Mouse (Mus musculus) gastrocnemius, adult 8-10 months (tissue): ENCODE measurements around the gene Macrod1. TPM values are rescaled to one million over a fixed set of nuclear protein-coding genes. Genes with fewer than 3 reads are reported as not detected.
A peak's percentile ranks its signal among the peaks of the same experiment; 100 is the strongest.

Experiments used
- DNase-seq, 2 experiments: peaks; one replicate each; pipeline ENCODE4 v3.0.0; 2022; ENCODE audit warnings: low spot score in 2 of 2
- total RNA-seq, 4 experiments: library from RNA; stranded (reverse); gene quantifications; 2 replicates each; pipeline ENCODE4 v1.2.4; 2022

Gene Macrod1
- total RNA-seq, 4 experiments from 2014 or later: 279 to 336 (median 292) TPM

DNA sequence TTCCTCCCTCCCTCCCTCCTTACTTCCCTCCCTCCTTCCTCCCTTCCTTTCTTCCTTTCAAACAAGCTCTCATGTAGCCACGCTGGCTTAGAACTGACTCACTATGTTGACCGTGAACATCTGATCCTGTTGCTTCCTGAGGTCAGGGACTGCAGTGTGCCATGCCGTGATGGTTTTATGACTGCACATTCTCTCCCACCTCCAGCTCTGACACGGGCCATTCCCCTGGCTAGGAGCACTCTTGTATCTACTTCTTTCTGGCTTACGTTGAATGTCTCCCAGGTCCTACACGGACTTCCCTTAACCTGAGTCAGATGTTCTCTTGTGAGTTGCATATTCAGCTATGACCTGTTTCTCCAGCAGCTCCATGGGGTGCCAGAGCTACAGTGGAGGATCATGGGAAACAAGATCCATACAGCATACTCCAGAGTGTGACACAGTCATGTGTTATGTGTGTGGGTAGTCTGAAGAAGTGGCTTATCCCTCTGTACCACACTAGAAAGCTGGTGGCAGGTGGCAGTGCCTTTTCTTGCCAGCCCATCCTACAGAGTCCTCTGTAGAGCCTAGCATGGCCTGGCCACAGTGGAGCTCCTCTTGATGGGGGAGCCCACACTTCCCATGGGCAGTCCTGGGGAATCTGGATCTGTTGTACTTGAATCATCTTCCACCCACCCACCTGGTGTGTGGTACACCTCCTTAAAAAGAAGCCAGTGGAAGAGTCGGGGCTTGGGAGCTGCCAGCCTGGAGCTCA lies 25.1 kb downstream of the Macrod1 start:
- no peak for DNase-seq

DNA sequence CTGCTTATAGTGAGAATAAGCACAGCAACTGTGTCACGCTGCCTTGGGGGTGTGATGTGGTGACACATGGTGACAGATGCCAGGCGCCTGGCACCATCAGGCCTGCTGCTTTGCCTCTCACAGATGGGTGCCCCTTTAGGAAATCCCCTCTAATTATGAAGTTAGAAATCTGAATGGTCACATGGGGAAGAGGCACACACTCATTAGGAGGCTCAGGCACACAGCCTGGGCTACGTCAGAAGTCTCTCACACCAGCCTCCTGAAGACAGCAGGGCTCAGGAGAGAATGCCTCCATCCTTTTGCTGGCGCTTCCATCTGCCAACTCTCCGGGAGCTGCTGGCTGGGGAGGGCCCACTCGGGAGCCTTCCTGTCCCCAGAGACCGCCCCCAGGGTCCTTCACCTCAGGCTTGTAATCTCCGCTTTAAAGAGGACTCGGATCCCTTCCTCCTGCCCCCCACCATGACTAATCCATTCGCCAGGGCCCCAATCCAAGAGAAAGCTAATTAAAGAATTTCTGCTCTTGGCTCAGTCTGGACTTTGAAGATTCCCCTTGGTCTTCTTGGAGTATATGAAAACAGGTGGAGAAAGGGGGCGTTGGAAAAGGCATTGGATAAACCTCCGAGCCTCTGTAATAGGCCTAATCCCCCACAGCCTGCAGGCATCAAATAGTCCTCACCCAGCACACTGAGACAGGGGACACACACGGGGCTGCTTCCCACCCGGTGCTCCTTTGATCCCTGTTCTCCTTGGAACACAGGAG lies 26.6 kb downstream of the Macrod1 start:
- no peak for DNase-seq

- DNase-seq: no peak
Observed at GRCm38 (mm10) chr19:7084734-7085133, 28.1 kb downstream of the Macrod1 start.

DNA sequence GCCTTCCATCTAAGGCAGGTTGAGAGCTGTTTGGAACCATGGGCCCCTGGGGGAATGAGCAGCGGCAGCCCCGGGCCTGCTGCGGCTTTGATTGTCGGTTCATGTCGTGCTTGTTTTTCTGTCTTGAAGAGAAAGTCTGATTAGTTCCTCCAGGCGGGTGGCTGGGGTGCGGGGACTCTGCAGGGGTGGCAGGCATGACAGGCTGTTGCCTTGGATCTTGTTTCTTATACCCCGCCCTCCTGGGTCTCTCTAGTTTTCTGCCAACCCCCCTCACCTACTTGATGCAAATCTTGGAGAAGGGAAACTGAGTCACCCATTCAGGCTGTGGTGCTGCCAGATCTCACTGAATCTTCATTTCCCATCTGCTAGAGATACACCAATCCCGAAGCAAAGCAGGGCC lies 31.9 kb downstream of the Macrod1 start:
- DNase-seq: no peak

- DNase-seq: no peak
Observed at GRCm38 (mm10) chr19:7089050-7089449, 32.4 kb downstream of the Macrod1 start.

- no peak for DNase-seq
Observed at GRCm38 (mm10) chr19:7089842-7090251, 33.2 kb downstream of the Macrod1 start.

DNA sequence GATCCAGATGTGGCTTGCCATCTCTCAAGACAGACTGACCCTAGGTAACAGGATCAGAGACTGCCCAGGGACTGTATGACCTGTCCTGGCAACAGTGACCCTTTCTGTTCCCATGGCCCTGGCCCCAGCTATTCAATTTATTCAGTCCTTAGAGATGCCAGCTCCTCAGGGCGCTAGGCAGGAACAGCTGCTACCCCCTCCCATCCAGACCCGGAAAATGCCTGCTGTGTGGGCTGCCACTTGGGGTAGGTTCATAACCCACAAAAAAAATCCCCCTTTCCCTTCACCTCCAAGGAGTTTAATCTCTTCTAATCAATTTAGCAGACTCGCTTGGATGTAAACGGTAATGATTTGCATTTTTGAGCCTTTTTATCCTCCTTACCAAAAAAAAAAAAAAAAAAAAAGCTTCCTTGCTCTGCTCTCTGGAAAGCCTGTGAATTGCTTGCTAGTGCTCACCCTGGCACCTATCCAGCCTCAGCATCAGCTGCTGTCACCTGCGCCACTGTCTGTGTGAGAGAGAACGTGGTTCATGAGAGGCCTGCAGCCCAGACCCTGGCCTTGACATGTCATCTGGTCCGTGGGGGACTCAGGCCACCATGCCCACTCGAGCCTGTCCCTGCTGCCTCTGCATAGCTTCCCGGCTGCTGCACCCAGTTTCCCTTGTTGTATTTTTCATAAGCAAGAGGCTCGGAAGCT lies 33.9 kb downstream of the Macrod1 start:
- no peak for DNase-seq

DNA sequence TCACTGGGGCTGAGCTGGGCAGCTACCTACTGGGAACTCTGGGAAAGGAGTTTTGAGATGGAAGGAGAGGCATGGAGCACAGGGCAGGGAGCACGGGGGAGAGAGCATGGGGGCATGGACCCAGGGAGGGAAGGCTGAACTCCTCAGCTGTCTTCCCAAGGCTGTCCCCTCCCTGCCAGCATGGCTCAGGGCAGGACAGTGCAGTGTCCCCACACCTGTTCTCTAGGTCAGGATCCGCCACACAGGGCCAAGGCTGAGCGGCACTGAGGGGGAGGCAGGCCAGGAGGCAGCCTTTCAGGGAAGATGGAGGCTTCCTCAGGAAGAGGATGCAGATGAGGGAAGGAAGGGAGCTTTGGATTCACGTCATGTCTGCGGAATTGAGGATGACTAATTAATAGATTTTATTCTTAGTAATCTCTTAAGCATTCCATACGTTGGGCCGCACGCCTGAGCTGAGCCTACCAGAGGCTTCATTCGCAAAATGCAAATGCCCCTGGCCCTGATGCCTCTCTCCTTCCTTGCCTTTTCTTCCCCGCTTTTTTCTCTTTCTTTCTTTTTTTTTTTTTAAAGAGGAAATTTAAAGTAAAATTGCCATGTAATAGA lies 34.9 kb downstream of the Macrod1 start:
- no peak for DNase-seq

GRCm38 (mm10) chr19:7092756-7093155 lies 36.1 kb downstream of the Macrod1 start:
- DNase-seq: no peak

GRCm38 (mm10) chr19:7099620-7100155 lies 43.1 kb downstream of the Macrod1 start:
- no peak for DNase-seq

DNA sequence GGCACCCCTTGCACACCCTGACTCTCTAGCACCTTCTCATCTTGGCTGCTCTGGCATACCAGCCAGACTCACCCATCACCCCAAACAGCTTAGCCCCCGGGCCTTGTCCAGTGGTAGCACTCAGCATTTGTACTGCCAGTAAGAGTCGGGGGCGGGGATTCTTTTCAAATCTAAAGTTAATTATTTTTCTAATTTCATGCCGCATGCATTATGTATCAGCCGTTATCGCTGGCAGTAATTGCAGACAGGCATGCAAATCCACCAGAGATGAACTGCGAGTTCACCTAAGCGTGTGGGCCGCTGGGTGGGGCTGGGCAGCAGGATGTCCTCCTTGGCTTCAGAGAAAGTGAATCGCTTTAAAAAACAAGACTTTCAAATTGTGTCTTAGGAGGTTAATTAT lies 45.4 kb downstream of the Macrod1 start:
- no peak for DNase-seq

- DNase-seq: peak; percentile 38 to 51
Observed at GRCm38 (mm10) chr19:7103349-7103992, 46.9 kb downstream of the Macrod1 start.

DNA sequence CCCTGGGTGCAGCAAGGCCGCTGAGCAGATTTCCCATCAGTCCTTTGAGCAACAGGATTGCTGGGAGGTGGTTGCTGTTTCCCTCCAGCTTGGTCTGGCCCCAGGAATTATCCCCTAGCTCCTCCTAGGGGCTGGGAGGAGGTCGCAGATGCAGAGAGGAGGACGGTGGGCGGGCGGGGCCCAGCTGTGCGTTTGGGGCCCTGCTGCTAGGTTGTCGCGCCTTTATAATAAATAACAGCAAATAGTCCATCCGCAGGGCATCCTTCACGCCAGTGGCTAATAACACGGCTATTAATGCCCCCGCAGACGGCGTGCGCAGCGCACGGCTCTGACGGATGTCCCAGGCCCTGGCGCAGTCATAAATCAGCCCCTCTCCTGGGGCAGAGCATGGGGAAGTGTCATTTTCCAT lies 47.4 kb downstream of the Macrod1 start:
- peak; percentile 47 to 55 for DNase-seq

GRCm38 (mm10) chr19:7105544-7105943 lies 48.9 kb downstream of the Macrod1 start, which contains the start of gene Flrt1:
Gene Flrt1 (minus strand): TSS chr19:7105729.
- DNase-seq: no peak

DNA sequence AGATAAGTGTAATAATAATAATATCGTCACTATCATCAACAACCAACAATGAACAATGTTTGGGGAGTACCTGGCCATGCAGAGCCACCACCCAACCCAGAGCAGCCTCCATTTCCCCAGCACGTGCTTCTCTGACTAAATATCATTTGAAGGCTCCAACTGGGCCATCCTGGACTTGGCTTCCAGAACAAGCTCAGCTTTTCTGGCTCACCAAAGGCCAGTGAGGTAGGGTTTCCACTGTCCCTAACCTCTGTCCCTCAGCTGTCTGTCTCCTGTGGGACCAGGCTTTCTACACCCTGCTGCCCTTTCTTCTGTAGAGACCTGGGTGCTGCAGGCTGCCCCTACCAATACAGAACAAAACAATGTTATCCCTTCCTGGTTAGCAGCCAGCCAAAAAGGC lies 50.0 kb downstream of the Macrod1 start:
- peak in 1 of 2 experiments; percentile 41 for DNase-seq

DNA sequence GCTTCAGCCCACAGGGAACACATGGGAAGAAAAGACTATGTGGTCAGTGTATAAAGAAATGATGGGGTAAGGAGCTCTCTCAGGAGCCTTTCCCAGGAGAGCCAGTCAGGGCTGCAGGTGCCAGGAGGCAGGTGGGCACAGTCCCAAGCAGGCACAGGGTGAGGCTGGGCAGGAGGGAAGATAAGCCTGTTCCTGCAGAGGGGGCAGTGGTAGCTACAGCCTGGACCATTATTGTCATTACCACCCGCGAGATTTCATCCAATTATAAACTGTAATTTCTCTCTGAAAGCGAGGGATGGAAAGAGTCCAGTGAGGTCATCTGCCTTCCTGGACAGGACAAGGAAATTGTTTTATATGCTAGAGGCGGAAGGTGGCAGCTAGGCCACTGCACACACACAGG lies 50.6 kb downstream of the Macrod1 start:
- no peak for DNase-seq

- no peak for DNase-seq
Observed at GRCm38 (mm10) chr19:7108114-7108905, 51.7 kb downstream of the Macrod1 start.

- DNase-seq: no peak
Observed at GRCm38 (mm10) chr19:7110097-7110496, 53.5 kb downstream of the Macrod1 start.

- no peak for DNase-seq
Observed at GRCm38 (mm10) chr19:7110875-7111274, 54.3 kb downstream of the Macrod1 start.

- DNase-seq: no peak
Observed at GRCm38 (mm10) chr19:7111309-7111708, 54.7 kb downstream of the Macrod1 start.
